Mouse (Mus musculus): ENCODE data around the gene Tbx2.

DNA sequence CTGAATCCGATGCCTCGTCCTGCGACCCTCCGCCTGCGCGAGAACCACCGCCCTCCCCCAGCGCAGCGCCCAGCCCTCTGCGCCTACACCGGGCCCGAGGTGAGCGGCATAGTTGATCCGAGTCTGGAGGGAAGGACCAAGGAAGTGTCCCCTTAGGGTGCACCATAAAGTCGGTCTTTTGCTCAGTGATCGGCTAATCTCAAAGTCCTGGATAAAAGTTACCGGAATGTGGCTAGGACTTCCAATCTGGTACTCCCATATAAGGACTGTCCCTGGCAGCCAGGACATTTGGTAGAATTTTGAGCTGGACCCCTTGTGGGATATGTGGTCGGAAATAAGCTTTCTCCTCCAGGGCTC, 4.9 kb downstream of the Tbx2 start:
- TF ChIP-seq CTCF (IDR thresholded peaks at IDR 0.05; ENCODE audit: low read depth) (no peak), EP300 (optimal IDR thresholded peaks at IDR 0.05) (no peak)
